Mouse (Mus musculus): Measurements from ENCODE around the gene Itpr1. TPM values are rescaled to one million over a fixed set of nuclear protein-coding genes. Genes with fewer than 3 reads are reported as not detected.

The Itpr1 gene
- polyA plus RNA-seq, 1 experiment from 2014 or later: 9.1 TPM

DNA sequence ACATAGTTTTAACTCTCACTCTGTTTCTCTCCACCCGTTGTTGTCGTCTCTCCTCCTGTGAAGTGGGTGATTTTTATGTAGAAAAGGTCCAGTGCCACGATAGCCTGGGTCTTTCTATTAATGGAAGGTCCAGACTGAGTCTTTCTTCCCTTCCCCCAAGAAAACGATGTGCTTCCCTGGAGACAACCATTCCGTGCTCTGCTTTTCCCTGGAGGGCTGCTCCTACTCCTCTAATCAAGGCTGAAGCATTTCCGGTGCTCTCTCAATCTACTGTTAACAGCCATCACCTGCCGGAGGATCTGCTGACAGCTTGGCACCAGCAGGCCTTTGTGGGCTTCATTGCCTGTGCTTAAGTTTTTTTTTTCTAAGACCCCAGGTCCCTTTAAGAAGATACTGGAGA, 60.6 kb downstream of the Itpr1 start:
- Histone ChIP-seq H3K9me3 (ENCODE audit: control insufficient read depth, low read length) (no peaks in the 10 kb centered on the region), H3K4me1 (ENCODE audit: control insufficient read depth, insufficient read depth, low read length) (no peaks in the 10 kb centered on the region), H3K27me3 (replicated peaks; ENCODE audit: control insufficient read depth, insufficient read depth, low read length) (no peaks in the 10 kb centered on the region), H3K27ac (replicated peaks; ENCODE audit: low read depth, low read length) (no peak overlapping the region), H3K4me3 (ENCODE audit: low read depth, low read length) (no peak overlapping the region), H3K36me3 (ENCODE audit: control insufficient read depth, insufficient read depth, low read length) (no peaks in the 10 kb centered on the region), H3K4me2 (ENCODE audit: low read depth, low read length) (no peak overlapping the region), H3K9ac (ENCODE audit: low read depth, low read length) (no peak overlapping the region)
- 68% methylated on average over 7 of the region's 7 CpGs for WGBS
- ATAC-seq (ENCODE audit: low read depth) (no peak), DNase-seq (ENCODE audit: low spot score) (no peak)

GRCm38 (mm10) chr6:108274364-108275084, 61.6 kb downstream of the Itpr1 start:
- ATAC-seq (ENCODE audit: low read depth): no peak
- Histone ChIP-seq H3K4me2 (ENCODE audit: low read depth, low read length) (no peak overlapping the region), H3K4me1 (ENCODE audit: control insufficient read depth, insufficient read depth, low read length) (no peaks in the 10 kb centered on the region), H3K27ac (replicated peaks; ENCODE audit: low read depth, low read length) (no peak overlapping the region), H3K27me3 (replicated peaks; ENCODE audit: control insufficient read depth, insufficient read depth, low read length) (no peaks in the 10 kb centered on the region), H3K9ac (ENCODE audit: low read depth, low read length) (no peak overlapping the region), H3K4me3 (ENCODE audit: low read depth, low read length) (no peak overlapping the region), H3K9me3 (ENCODE audit: control insufficient read depth, low read length) (no peaks in the 10 kb centered on the region), H3K36me3 (ENCODE audit: control insufficient read depth, insufficient read depth, low read length) (no peaks in the 10 kb centered on the region)
- 75% methylated on average over 10 of the region's 10 CpGs for WGBS
- DNase-seq (ENCODE audit: low spot score): no peak

DNA sequence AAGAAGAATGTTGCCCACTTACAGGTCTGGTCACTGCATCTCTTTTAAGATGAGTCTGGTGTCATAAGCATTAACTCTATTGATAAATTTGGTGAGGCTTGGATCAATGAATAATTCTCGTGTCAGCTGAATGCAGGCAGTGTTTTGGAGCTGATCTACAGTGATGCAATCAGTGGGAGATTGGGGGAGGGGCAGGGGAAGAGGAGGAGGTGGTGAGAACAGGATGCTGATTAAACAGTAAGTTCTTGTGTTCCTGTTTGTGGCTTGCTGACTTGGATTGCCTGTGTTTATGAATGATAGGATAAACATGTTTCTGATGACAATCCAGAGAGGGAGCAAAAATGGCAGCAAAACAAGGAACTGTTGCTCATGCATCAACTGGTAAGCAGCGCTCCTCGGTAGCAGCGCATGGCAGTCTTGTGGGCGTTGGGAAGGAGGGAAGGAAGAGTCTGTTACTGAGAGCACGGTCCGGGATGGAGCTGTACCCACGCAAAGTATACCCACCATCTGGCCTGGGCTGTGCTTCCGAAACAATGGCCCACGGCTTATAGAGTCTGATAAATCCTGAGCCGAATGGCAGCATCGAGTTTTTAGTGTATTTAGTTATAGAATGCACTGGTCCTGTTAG, 64.1 kb downstream of the Itpr1 start:
- ATAC-seq (ENCODE audit: low read depth) (no peak), DNase-seq (ENCODE audit: low spot score) (no peak)
- Histone ChIP-seq H3K4me1 (ENCODE audit: control insufficient read depth, insufficient read depth, low read length) (no peaks in the 10 kb centered on the region), H3K4me2 (ENCODE audit: low read depth, low read length) (no peak overlapping the region), H3K27ac (replicated peaks; ENCODE audit: low read depth, low read length) (no peak overlapping the region), H3K27me3 (replicated peaks; ENCODE audit: control insufficient read depth, insufficient read depth, low read length) (no peaks in the 10 kb centered on the region), H3K4me3 (ENCODE audit: low read depth, low read length) (no peak overlapping the region), H3K9ac (ENCODE audit: low read depth, low read length) (no peak overlapping the region), H3K9me3 (ENCODE audit: control insufficient read depth, low read length) (no peaks in the 10 kb centered on the region), H3K36me3 (ENCODE audit: control insufficient read depth, insufficient read depth, low read length) (no peaks in the 10 kb centered on the region)
- WGBS: 86% methylated on average over 12 of the region's 12 CpGs

GRCm38 (mm10) chr6:108277622-108278396, 64.9 kb downstream of the Itpr1 start:
- no peak overlapping the region for H3K27ac ChIP-seq (replicated peaks; ENCODE audit: low read depth, low read length)
- no peak overlapping the region for H3K9ac ChIP-seq (ENCODE audit: low read depth, low read length)
- H3K27me3 ChIP-seq (replicated peaks; ENCODE audit: control insufficient read depth, insufficient read depth, low read length): no peaks in the 10 kb centered on the region
- no peaks in the 10 kb centered on the region for H3K36me3 ChIP-seq (ENCODE audit: control insufficient read depth, insufficient read depth, low read length)
- DNase-seq (ENCODE audit: low spot score): no peak
- 89% methylated on average over 12 of the region's 12 CpGs for WGBS
- H3K4me2 ChIP-seq (ENCODE audit: low read depth, low read length): no peak overlapping the region
- H3K9me3 ChIP-seq (ENCODE audit: control insufficient read depth, low read length): no peaks in the 10 kb centered on the region
- no peak for ATAC-seq (ENCODE audit: low read depth)
- no peak overlapping the region for H3K4me3 ChIP-seq (ENCODE audit: low read depth, low read length)
- no peaks in the 10 kb centered on the region for H3K4me1 ChIP-seq (ENCODE audit: control insufficient read depth, insufficient read depth, low read length)

DNA sequence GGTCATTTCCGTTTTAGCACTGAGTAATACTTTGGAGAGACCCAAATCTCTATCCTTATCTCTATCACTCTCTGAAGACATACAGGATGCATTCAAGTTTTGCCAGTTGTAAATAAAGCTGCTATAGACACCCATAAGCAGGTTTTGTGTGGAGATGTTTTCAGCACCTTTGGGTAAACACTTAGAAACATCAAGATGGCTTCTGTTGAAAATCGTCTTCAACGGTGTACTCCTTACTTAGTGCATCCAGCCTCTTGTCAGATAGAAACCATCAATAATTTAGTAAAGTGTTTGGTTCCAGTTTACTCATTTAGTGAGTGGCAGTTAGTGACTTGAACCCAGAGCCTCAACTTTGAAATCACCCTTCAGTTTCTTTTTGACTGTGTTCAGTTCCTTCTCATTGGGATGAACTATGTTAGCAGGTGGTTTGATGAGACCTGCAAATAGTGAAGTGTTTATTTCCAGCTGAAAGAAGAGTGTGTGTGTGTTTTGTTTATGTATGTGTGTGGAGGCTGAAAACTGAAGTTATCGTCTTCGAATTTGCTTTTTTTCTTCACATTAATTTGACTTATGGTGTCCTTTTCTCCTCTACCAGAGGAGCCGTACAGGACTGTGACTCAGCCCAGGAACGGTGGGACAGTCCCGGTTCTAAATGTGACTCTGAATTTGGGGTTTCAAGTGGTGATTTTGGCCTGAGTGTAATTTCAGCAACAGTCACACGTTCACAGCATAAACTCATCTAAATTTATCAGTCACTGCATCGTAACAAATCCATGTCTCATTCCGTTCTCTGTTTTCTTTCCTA, 66.1 kb downstream of the Itpr1 start:
- H3K27me3 ChIP-seq (replicated peaks; ENCODE audit: control insufficient read depth, insufficient read depth, low read length): no peaks in the 10 kb centered on the region
- no peaks in the 10 kb centered on the region for H3K4me1 ChIP-seq (ENCODE audit: control insufficient read depth, insufficient read depth, low read length)
- no peak overlapping the region for H3K4me3 ChIP-seq (ENCODE audit: low read depth, low read length)
- no peak overlapping the region for H3K27ac ChIP-seq (replicated peaks; ENCODE audit: low read depth, low read length)
- no peaks in the 10 kb centered on the region for H3K9me3 ChIP-seq (ENCODE audit: control insufficient read depth, low read length)
- H3K9ac ChIP-seq (ENCODE audit: low read depth, low read length): no peak overlapping the region
- ATAC-seq (ENCODE audit: low read depth): no peak
- 90% methylated on average over 11 of the region's 11 CpGs for WGBS
- DNase-seq (ENCODE audit: low spot score): no peak
- H3K36me3 ChIP-seq (ENCODE audit: control insufficient read depth, insufficient read depth, low read length): no peaks in the 10 kb centered on the region
- H3K4me2 ChIP-seq (ENCODE audit: low read depth, low read length): no peak overlapping the region

DNA sequence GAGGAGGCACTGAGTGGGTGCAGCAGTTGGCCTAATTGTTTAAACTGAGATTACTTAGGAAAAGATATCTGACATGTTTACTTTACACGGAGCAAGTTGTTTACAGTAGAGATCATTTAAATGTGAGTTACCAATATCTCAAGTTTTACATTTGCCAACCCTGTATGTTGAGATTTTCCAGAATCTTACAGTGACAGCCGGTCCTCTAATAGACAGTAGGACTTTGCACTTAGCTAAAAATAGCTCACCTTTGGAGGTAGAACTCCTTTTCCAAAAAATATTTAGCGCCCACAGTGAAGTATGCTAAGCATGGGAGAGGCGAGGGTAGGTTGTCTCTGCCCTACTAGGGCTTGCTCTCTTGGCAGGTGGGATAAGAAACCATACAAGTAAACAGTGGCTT, 69.2 kb downstream of the Itpr1 start:
- Histone ChIP-seq H3K27me3 (replicated peaks; ENCODE audit: control insufficient read depth, insufficient read depth, low read length) (no peaks in the 10 kb centered on the region), H3K4me2 (ENCODE audit: low read depth, low read length) (no peak overlapping the region), H3K9me3 (ENCODE audit: control insufficient read depth, low read length) (no peaks in the 10 kb centered on the region), H3K9ac (ENCODE audit: low read depth, low read length) (no peak overlapping the region), H3K27ac (replicated peaks; ENCODE audit: low read depth, low read length) (no peak overlapping the region), H3K4me3 (ENCODE audit: low read depth, low read length) (no peak overlapping the region), H3K36me3 (ENCODE audit: control insufficient read depth, insufficient read depth, low read length) (no peaks in the 10 kb centered on the region), H3K4me1 (ENCODE audit: control insufficient read depth, insufficient read depth, low read length) (no peaks in the 10 kb centered on the region)
- DNase-seq (ENCODE audit: low spot score) (no peak), ATAC-seq (ENCODE audit: low read depth) (no peak)
- WGBS: 87% methylated on average over 4 of the region's 4 CpGs

DNA sequence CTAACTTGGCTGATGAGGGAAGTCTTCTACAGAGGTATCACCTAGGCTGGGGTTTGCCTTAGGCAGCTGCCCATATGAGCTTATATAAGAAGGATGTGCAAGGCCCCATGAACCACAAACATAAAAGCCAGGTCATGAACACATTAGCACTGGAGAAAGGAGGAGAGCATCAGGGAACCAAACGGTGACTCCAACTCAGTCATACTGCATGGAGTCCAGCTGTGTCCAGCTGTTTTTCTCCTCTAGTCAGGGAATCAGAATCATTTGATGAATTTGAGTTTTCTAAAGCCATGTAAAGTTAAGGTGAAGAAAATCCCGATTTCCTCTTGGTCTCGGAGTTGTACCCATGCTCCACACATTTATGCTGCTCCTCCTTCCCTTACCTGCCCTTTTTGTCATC, 69.7 kb downstream of the Itpr1 start:
- ATAC-seq (ENCODE audit: low read depth) (no peak), DNase-seq (ENCODE audit: low spot score) (no peak)
- Histone ChIP-seq H3K4me3 (ENCODE audit: low read depth, low read length) (no peak overlapping the region), H3K27ac (replicated peaks; ENCODE audit: low read depth, low read length) (no peak overlapping the region), H3K4me2 (ENCODE audit: low read depth, low read length) (no peak overlapping the region), H3K9me3 (ENCODE audit: control insufficient read depth, low read length) (no peaks in the 10 kb centered on the region), H3K36me3 (ENCODE audit: control insufficient read depth, insufficient read depth, low read length) (no peaks in the 10 kb centered on the region), H3K27me3 (replicated peaks; ENCODE audit: control insufficient read depth, insufficient read depth, low read length) (no peaks in the 10 kb centered on the region), H3K9ac (ENCODE audit: low read depth, low read length) (no peak overlapping the region), H3K4me1 (ENCODE audit: control insufficient read depth, insufficient read depth, low read length) (no peaks in the 10 kb centered on the region)
- WGBS: 82% methylated on average over 3 of the region's 3 CpGs

GRCm38 (mm10) chr6:108284688-108285087, 71.8 kb downstream of the Itpr1 start:
- no peaks in the 10 kb centered on the region for H3K36me3 ChIP-seq (ENCODE audit: control insufficient read depth, insufficient read depth, low read length)
- no peak overlapping the region for H3K4me3 ChIP-seq (ENCODE audit: low read depth, low read length)
- H3K27me3 ChIP-seq (replicated peaks; ENCODE audit: control insufficient read depth, insufficient read depth, low read length): no peaks in the 10 kb centered on the region
- no peak overlapping the region for H3K9ac ChIP-seq (ENCODE audit: low read depth, low read length)
- H3K9me3 ChIP-seq (ENCODE audit: control insufficient read depth, low read length): no peaks in the 10 kb centered on the region
- 88% methylated on average over 3 of the region's 3 CpGs for WGBS
- H3K4me2 ChIP-seq (ENCODE audit: low read depth, low read length): no peak overlapping the region
- H3K27ac ChIP-seq (replicated peaks; ENCODE audit: low read depth, low read length): no peak overlapping the region
- ATAC-seq (ENCODE audit: low read depth) (no peak), DNase-seq (ENCODE audit: low spot score) (no peak)
- no peaks in the 10 kb centered on the region for H3K4me1 ChIP-seq (ENCODE audit: control insufficient read depth, insufficient read depth, low read length)
